Mouse (Mus musculus): ENCODE data around the gene Stard3nl. TPM values are rescaled to one million over a fixed set of nuclear protein-coding genes. Genes with fewer than 3 reads are reported as not detected.
A peak's percentile ranks its signal among the peaks of the same experiment; 100 is the strongest.

The Stard3nl gene
- total and polyA plus RNA-seq, 3 experiments, result 25.2 to 35.3 (median 30.5) TPM

- H3K9me3 ChIP-seq (replicated peaks; ENCODE audit: low read length), result no peaks in the 10 kb centered on the region
- no peaks in the 10 kb centered on the region for H3K4me1 ChIP-seq (ENCODE audit: control insufficient read depth in 1 of 2, insufficient read depth in 2 of 2)
- no peak for DNase-seq (ENCODE audit: extremely low read depth)
- peaks cover 25 to 60% of the 10 kb centered on the region in 2 experiments for H3K36me3 ChIP-seq (replicated peaks in 1 of 2; ENCODE audit: control insufficient read depth in 1 of 2, insufficient read depth in 1 of 2, low read length in 1 of 2)
- H3K79me2 ChIP-seq (replicated peaks; ENCODE audit: control insufficient read depth, extremely low read depth, insufficient read depth, poor library complexity, severe bottlenecking), result no peaks in the 10 kb centered on the region
- TF ChIP-seq MXI1 (IDR thresholded peaks at IDR 0.05; ENCODE audit: low read depth, low read length), result no peak
- TF ChIP-seq MAZ (IDR thresholded peaks at IDR 0.05; ENCODE audit: low read depth, low read length), result no peak
- peak in 1 of 2 experiments; percentile 45; a peak in 2 of 4 replicates for TF ChIP-seq CTCF (conservative IDR thresholded peaks at IDR 0.05 in 1 of 2, IDR thresholded peaks at IDR 0.05 in 1 of 2; ENCODE audit: low read depth in 2 of 2, low read length in 2 of 2)
- TF ChIP-seq USF1 (IDR thresholded peaks at IDR 0.05; ENCODE audit: low read depth, low read length), result no peak
- TF ChIP-seq ZMIZ1 (IDR thresholded peaks at IDR 0.05; ENCODE audit: low read depth, low read length), result no peak
- TF ChIP-seq RAD21 (IDR thresholded peaks at IDR 0.05; ENCODE audit: low read depth, low read length), result peak; percentile 14
- no peak for TF ChIP-seq KAT2A (IDR thresholded peaks at IDR 0.05; ENCODE audit: insufficient replicate concordance, low read length)
- TF ChIP-seq SMC3 (IDR thresholded peaks at IDR 0.05; ENCODE audit: low read depth, low read length), result peak; percentile 58
- dilution Hi-C loops (cut with MboI; ENCODE audit: extremely low pct_ligation_motif_present, extremely low pct_unique_long_range_greater_than_20kb, low sequenced_read_pairs) (no loop called here), in situ Hi-C loops (cut with MboI; ENCODE audit: low pct_ligation_motif_present, low pct_unique_long_range_greater_than_20kb, low sequenced_read_pairs) (loop anchor here (10.0 kb wide), 1 partner anchor 272 kb away; no protein-coding TSS in a partner anchor)
- H3K4me3 ChIP-seq (replicated peaks in 1 of 3; ENCODE audit: low read depth in 2 of 3, low read length in 2 of 3, poor library complexity in 1 of 3), result no peak overlapping the region
- no peaks in the 10 kb centered on the region for H3K27me3 ChIP-seq (replicated peaks)
- no peak overlapping the region for H3K9ac ChIP-seq (ENCODE audit: insufficient read depth, low read depth)
- H3K4me2 ChIP-seq (ENCODE audit: insufficient read depth, low read depth, poor library complexity, severe bottlenecking), result no peak overlapping the region
- no peak overlapping the region for H3K27ac ChIP-seq (ENCODE audit: insufficient read depth, low read depth)
Observed at GRCm38 (mm10) chr13:19362358-19362757, 33.2 kb downstream of the Stard3nl start.

- Histone ChIP-seq H3K4me1 (ENCODE audit: control insufficient read depth in 1 of 2, insufficient read depth in 2 of 2) (no peaks in the 10 kb centered on the region), H3K79me2 (replicated peaks; ENCODE audit: control insufficient read depth, extremely low read depth, insufficient read depth, poor library complexity, severe bottlenecking) (no peaks in the 10 kb centered on the region), H3K27ac (ENCODE audit: insufficient read depth, low read depth) (no peak overlapping the region), H3K9ac (ENCODE audit: insufficient read depth, low read depth) (no peak overlapping the region), H3K36me3 (replicated peaks in 1 of 2; ENCODE audit: control insufficient read depth in 1 of 2, insufficient read depth in 1 of 2, low read length in 1 of 2) (peaks cover 23 to 42% of the 10 kb centered on the region in 2 experiments), H3K9me3 (replicated peaks; ENCODE audit: low read length) (no peaks in the 10 kb centered on the region), H3K27me3 (replicated peaks) (no peaks in the 10 kb centered on the region), H3K4me3 (replicated peaks in 1 of 3; ENCODE audit: low read depth in 2 of 3, low read length in 2 of 3, poor library complexity in 1 of 3) (no peak overlapping the region), H3K4me2 (ENCODE audit: insufficient read depth, low read depth, poor library complexity, severe bottlenecking) (no peak overlapping the region)
- dilution Hi-C loops (cut with MboI; ENCODE audit: extremely low pct_ligation_motif_present, extremely low pct_unique_long_range_greater_than_20kb, low sequenced_read_pairs) (no loop called here), in situ Hi-C loops (cut with MboI; ENCODE audit: low pct_ligation_motif_present, low pct_unique_long_range_greater_than_20kb, low sequenced_read_pairs) (no loop called here)
- DNase-seq (ENCODE audit: extremely low read depth), result no peak
- TF ChIP-seq MXI1 (IDR thresholded peaks at IDR 0.05; ENCODE audit: low read depth, low read length), result no peak
- TF ChIP-seq MAFK (IDR thresholded peaks at IDR 0.05; ENCODE audit: insufficient replicate concordance, low read length), result no peak
- TF ChIP-seq CHD1 (IDR thresholded peaks at IDR 0.05; ENCODE audit: low read depth, low read length), result no peak
- no peak for TF ChIP-seq USF1 (IDR thresholded peaks at IDR 0.05; ENCODE audit: low read depth, low read length)
- TF ChIP-seq ZC3H11A (IDR thresholded peaks at IDR 0.05; ENCODE audit: low read depth, low read length), result no peak
- TF ChIP-seq KAT2A (IDR thresholded peaks at IDR 0.05; ENCODE audit: insufficient replicate concordance, low read length), result no peak
- TF ChIP-seq JUN (IDR thresholded peaks at IDR 0.05; ENCODE audit: insufficient read depth, low read depth, low read length), result no peak
- TF ChIP-seq UBTF (IDR thresholded peaks at IDR 0.05; ENCODE audit: low read depth, low read length), result no peak
- no peak for TF ChIP-seq TCF12 (IDR thresholded peaks at IDR 0.05; ENCODE audit: low read depth, low read length)
- TF ChIP-seq TBP (conservative IDR thresholded peaks at IDR 0.05; ENCODE audit: low read depth, low read length), result no peak
- no peak for TF ChIP-seq RCOR1 (conservative IDR thresholded peaks at IDR 0.05; ENCODE audit: low read depth, low read length)
- no peak for TF ChIP-seq ELF1 (IDR thresholded peaks at IDR 0.05; ENCODE audit: low read depth, low read length)
- TF ChIP-seq POLR2AphosphoS2 (IDR thresholded peaks at IDR 0.05; ENCODE audit: low read depth, low read length), result no peak
- TF ChIP-seq E2F4 (IDR thresholded peaks at IDR 0.05; ENCODE audit: insufficient replicate concordance, low read depth, low read length), result no peak
Observed at GRCm38 (mm10) chr13:19358027-19358426, 37.6 kb downstream of the Stard3nl start.
